Mouse (Mus musculus) adrenal gland, adult 2 months (tissue): ENCODE results near the gene Olfr765. TPM values are rescaled to one million over a fixed set of nuclear protein-coding genes. Genes with fewer than 3 reads are reported as not detected.
"Not testable (repeated sequence)": the region's sequence is repeated elsewhere in the genome, so short reads cannot be mapped to it uniquely, and the experiment has no call there.

ENCODE experiments used
- DNase-seq: peaks from one replicate; pipeline ENCODE4 v3.0.0; 2021
- long read RNA-seq: library from polyadenylated mRNA; stranded (forward); transcript quantifications from one replicate; pipeline ENCODE4 v2.0.0, GENCODE M21; 2021
- polyA plus RNA-seq: library from polyadenylated mRNA; depleted of rRNA; stranded (reverse); fragments of >200 nt; gene quantifications from 2 replicates; pipeline ENCODE4 v1.2.3, GENCODE M21; 2012; rRNA removed
- total RNA-seq, 2 experiments: library from RNA; stranded (reverse); gene quantifications; 2 replicates each; pipeline ENCODE4 v1.2.3; 2021

The Olfr765 gene
- total RNA-seq (not detected), polyA plus RNA-seq (not detected in 2 replicates)
- long read RNA-seq, result 0 reads

- not testable (repeated sequence) for DNase-seq
Observed at GRCm38 (mm10) chr10:129049898-129050297, at the start of gene Olfr765. Olfr765 (minus strand) TSS chr10:129049998.

- DNase-seq, result no peak
Observed at GRCm38 (mm10) chr10:129099275-129099674, 49.5 kb upstream of the Olfr765 start, which contains the start of gene Olfr768. Olfr768 (minus strand) TSS chr10:129099375.

- not testable (repeated sequence) for DNase-seq
Observed at GRCm38 (mm10) chr10:129082810-129083209, 33.0 kb upstream of the Olfr765 start, which contains the start of gene Olfr767. Olfr767 (minus strand) TSS chr10:129082910.

GRCm38 (mm10) chr10:129068877-129069276 is 19.1 kb upstream of the Olfr765 start, which contains the start of gene Olfr766-ps1:
Olfr766-ps1 (minus strand) TSS chr10:129068977.
- no peak for DNase-seq

- DNase-seq, result no peak
Observed at GRCm38 (mm10) chr10:129039796-129040195, 10.0 kb downstream of the Olfr765 start, which contains the start of gene Olfr764-ps1. Olfr764-ps1 (minus strand) TSS chr10:129039896.

- no peak for DNase-seq
Observed at GRCm38 (mm10) chr10:129028343-129028742, 21.5 kb downstream of the Olfr765 start.

- DNase-seq, result no peak
Observed at GRCm38 (mm10) chr10:129026018-129026662, 23.7 kb downstream of the Olfr765 start.

- DNase-seq, result no peak
Observed at GRCm38 (mm10) chr10:129023319-129023718, 26.5 kb downstream of the Olfr765 start.

GRCm38 (mm10) chr10:129014477-129014876 is 35.3 kb downstream of the Olfr765 start:
- no peak for DNase-seq

GRCm38 (mm10) chr10:129011511-129011910 is 38.3 kb downstream of the Olfr765 start:
- not testable (repeated sequence) for DNase-seq

GRCm38 (mm10) chr10:129010288-129010841 is 39.4 kb downstream of the Olfr765 start, which contains the start of gene Olfr763:
Olfr763 (plus strand) TSS chr10:129010791.
- DNase-seq, result no peak

- DNase-seq, result no peak
Observed at GRCm38 (mm10) chr10:129004032-129004920, 45.5 kb downstream of the Olfr765 start.

- no peak for DNase-seq
Observed at GRCm38 (mm10) chr10:128996523-128997040, 53.2 kb downstream of the Olfr765 start.

GRCm38 (mm10) chr10:128995796-128996195 is 54.0 kb downstream of the Olfr765 start:
- no peak for DNase-seq

Other genes starting within 250 kb of the Olfr765 start
- gene Dnajc14, start 245.9 kb downstream of the Olfr765 start, total RNA-seq, result 10 to 100 TPM; 61.8 to 77.2 TPM
- 7.1 and 10.6 TPM in 2 replicates for gene Dnajc14, start 245.9 kb downstream of the Olfr765 start, polyA plus RNA-seq
- 1 to 10 TPM; 6.7 to 9.4 TPM for gene Tmem198b, start 245.6 kb downstream of the Olfr765 start, total RNA-seq
- gene Tmem198b, start 245.6 kb downstream of the Olfr765 start, polyA plus RNA-seq, result 15.6 and 18.0 TPM in 2 replicates
- 10 to 100 TPM; 52.7 to 55.8 TPM for gene Sarnp, start 232.7 kb downstream of the Olfr765 start, total RNA-seq
- 1.3 and 1.5 TPM in 2 replicates for gene Sarnp, start 232.7 kb downstream of the Olfr765 start, polyA plus RNA-seq
- 10 to 100 TPM; 52.3 to 64.8 TPM for gene Ormdl2, start 228.4 kb downstream of the Olfr765 start, total RNA-seq
- 29.4 and 36.8 TPM in 2 replicates for gene Ormdl2, start 228.4 kb downstream of the Olfr765 start, polyA plus RNA-seq
- gene Gdf11, start 158.3 kb downstream of the Olfr765 start, total RNA-seq, result 1 to 10 TPM; 1.8 to 2.3 TPM
- gene Gdf11, start 158.3 kb downstream of the Olfr765 start, polyA plus RNA-seq, result 0.55 and 0.99 TPM in 2 replicates
- 100 to 1,000 TPM; 279 to 433 TPM for gene Cd63, start 149.0 kb downstream of the Olfr765 start, total RNA-seq
- 38.2 and 44.2 TPM in 2 replicates for gene Cd63, start 149.0 kb downstream of the Olfr765 start, polyA plus RNA-seq
- gene Rdh5, start 127.1 kb downstream of the Olfr765 start, total RNA-seq, result 10 to 100 TPM; 11.2 to 15.9 TPM
- gene Rdh5, start 127.1 kb downstream of the Olfr765 start, polyA plus RNA-seq, result 24.3 and 29.3 TPM in 2 replicates
- 100 to 1,000 TPM; 174 to 223 TPM for gene Bloc1s1, start 126.0 kb downstream of the Olfr765 start, total RNA-seq
- 99.2 and 115 TPM in 2 replicates for gene Bloc1s1, start 126.0 kb downstream of the Olfr765 start, polyA plus RNA-seq
- 10 to 100 TPM in 1 of 2 experiments, 1 to 10 TPM in 1; 8.4 to 25.6 TPM for gene Itga7, start 116.2 kb downstream of the Olfr765 start, total RNA-seq
- 19.6 and 32.5 TPM in 2 replicates for gene Itga7, start 116.2 kb downstream of the Olfr765 start, polyA plus RNA-seq
- 1 to 10 TPM in 1 of 2 experiments, under 1 TPM in 1; 0.79 to 3.5 TPM for gene Mettl7b, start 89.0 kb downstream of the Olfr765 start, total RNA-seq
- 0.52 and 0.97 TPM in 2 replicates for gene Mettl7b, start 89.0 kb downstream of the Olfr765 start, polyA plus RNA-seq
- not detected for gene Olfr9, start 60.6 kb downstream of the Olfr765 start, total RNA-seq
- gene Olfr9, start 60.6 kb downstream of the Olfr765 start, polyA plus RNA-seq, result not detected in 2 replicates
- not detected for gene Olfr763, start 39.2 kb downstream of the Olfr765 start, total RNA-seq
- gene Olfr763, start 39.2 kb downstream of the Olfr765 start, polyA plus RNA-seq, result not detected in 2 replicates
- not detected for gene Olfr764-ps1, start 10.1 kb downstream of the Olfr765 start, total RNA-seq
- gene Olfr764-ps1, start 10.1 kb downstream of the Olfr765 start, polyA plus RNA-seq, result not detected in 2 replicates
- gene Olfr766-ps1, start 19.0 kb upstream of the Olfr765 start, total RNA-seq, result not detected
- not detected in 2 replicates for gene Olfr766-ps1, start 19.0 kb upstream of the Olfr765 start, polyA plus RNA-seq
- gene Olfr767, start 32.9 kb upstream of the Olfr765 start, total RNA-seq, result not detected
- not detected in 2 replicates for gene Olfr767, start 32.9 kb upstream of the Olfr765 start, polyA plus RNA-seq
- gene Olfr768, start 49.4 kb upstream of the Olfr765 start, total RNA-seq, result not detected
- not detected in 2 replicates for gene Olfr768, start 49.4 kb upstream of the Olfr765 start, polyA plus RNA-seq
- not detected for gene Olfr769, start 67.9 kb upstream of the Olfr765 start, total RNA-seq
- gene Olfr769, start 67.9 kb upstream of the Olfr765 start, polyA plus RNA-seq, result not detected in 2 replicates
- not detected for gene Olfr770, start 89.0 kb upstream of the Olfr765 start, total RNA-seq
- not detected in 2 replicates for gene Olfr770, start 89.0 kb upstream of the Olfr765 start, polyA plus RNA-seq
- gene Olfr771, start 114.8 kb upstream of the Olfr765 start, total RNA-seq, result not detected
- not detected in 2 replicates for gene Olfr771, start 114.8 kb upstream of the Olfr765 start, polyA plus RNA-seq
- gene Olfr772, start 127.9 kb upstream of the Olfr765 start, total RNA-seq, result not detected
- gene Olfr772, start 127.9 kb upstream of the Olfr765 start, polyA plus RNA-seq, result not detected in 2 replicates
- gene Olfr773, start 137.4 kb upstream of the Olfr765 start, total RNA-seq, result not detected
- gene Olfr773, start 137.4 kb upstream of the Olfr765 start, polyA plus RNA-seq, result not detected in 2 replicates
- gene Olfr774, start 186.2 kb upstream of the Olfr765 start, total RNA-seq, result not detected
- gene Olfr774, start 186.2 kb upstream of the Olfr765 start, polyA plus RNA-seq, result not detected in 2 replicates
- not detected for gene Olfr775, start 198.4 kb upstream of the Olfr765 start, total RNA-seq
- gene Olfr775, start 198.4 kb upstream of the Olfr765 start, polyA plus RNA-seq, result not detected in 2 replicates
- not detected for gene Olfr776, start 209.1 kb upstream of the Olfr765 start, total RNA-seq
- gene Olfr776, start 209.1 kb upstream of the Olfr765 start, polyA plus RNA-seq, result not detected in 2 replicates
- gene Olfr777, start 221.5 kb upstream of the Olfr765 start, total RNA-seq, result not detected
- gene Olfr777, start 221.5 kb upstream of the Olfr765 start, polyA plus RNA-seq, result not detected in 2 replicates